Mouse (Mus musculus) heart, adult 2 months (tissue): ENCODE data around the gene Mex3d. TPM values are rescaled to one million over a fixed set of nuclear protein-coding genes. Genes with fewer than 3 reads are reported as not detected.

Experiments
- DNase-seq, 2 experiments: peaks; one replicate each; pipeline ENCODE4 v3.0.0; 2021
- H3K27ac ChIP-seq: fragments of 200-600 bp; 2 replicates; pipeline ENCODE4 v1.8.1; 2022
- H3K27me3 ChIP-seq: fragments of 200-500 bp; 2 replicates; pipeline ENCODE4 v1.6.1; 2012; ENCODE audit warnings: mild to moderate bottlenecking, low read length, inconsistent platforms, mixed read lengths; ENCODE audit not compliant: control insufficient read depth, insufficient read depth
- H3K36me3 ChIP-seq: fragments of 200-500 bp; 2 replicates; pipeline ENCODE4 v1.6.1; 2012; ENCODE audit warnings: low read length, inconsistent platforms; ENCODE audit not compliant: control insufficient read depth, insufficient read depth
- H3K4me1 ChIP-seq: fragments of 200-500 bp; 2 replicates; pipeline ENCODE4 v1.6.1; 2011; ENCODE audit warnings: low read length; ENCODE audit not compliant: control insufficient read depth, insufficient read depth
- H3K4me3 ChIP-seq: fragments of 200-600 bp; 2 replicates; pipeline ENCODE4 v1.8.1; 2022
- H3K79me2 ChIP-seq: fragments of 200-500 bp; replicated peaks from 2 replicates; pipeline ENCODE4 v1.6.1; 2012; ENCODE audit warnings: mild to moderate bottlenecking, inconsistent platforms, low read length, moderate library complexity, mixed read lengths; ENCODE audit not compliant: control insufficient read depth, insufficient read depth
- H3K9ac ChIP-seq: fragments of 200-500 bp; 2 replicates; pipeline ENCODE4 v1.6.1; 2012; ENCODE audit warnings: low read depth, mild to moderate bottlenecking, control low read depth, inconsistent platforms, low read length, mixed read lengths
- CTCF ChIP-seq: fragments of 200-600 bp; IDR thresholded peaks from 2 replicates; pipeline ENCODE4 v1.8.1; 2022; ENCODE audit warnings: antibody characterized with exemption, mild to moderate bottlenecking, moderate library complexity
- EP300 ChIP-seq: fragments of 200-500 bp; IDR thresholded peaks from 2 replicates; pipeline ENCODE4 v1.6.1; 2011; ENCODE audit warnings: low read depth, low read length, control low read depth; ENCODE audit not compliant: insufficient read depth
- POLR2A ChIP-seq: fragments of 200-500 bp; IDR thresholded peaks from 2 replicates; pipeline ENCODE4 v1.6.1; 2011; ENCODE audit warnings: mild to moderate bottlenecking, low read depth, low read length, control low read depth; ENCODE audit not compliant: insufficient read depth
- WGBS: fragments of 180-500 bp; shearing (Covaris S2); methylation state at CpG from one replicate; pipeline ENCODE4 v1.1.7; 2018; 5-methylcytosine and 5-hydroxymethylcytosine counted together
- intact Hi-C: fragments of 180-260 bp; cut with DNase I; formaldehyde crosslinking; loops from one replicate; pipeline ENCODE4 v1.15.1; 2025
- polyA plus RNA-seq: library from polyadenylated mRNA; depleted of rRNA; stranded (reverse); fragments of >200 nt; gene quantifications from 2 replicates; pipeline ENCODE4 v1.2.3, GENCODE M21; 2012
- total RNA-seq, 2 experiments: library from RNA; stranded (reverse); gene quantifications; 2 replicates each; pipeline ENCODE4 v1.2.3; 2021

The Mex3d gene
- total and polyA plus RNA-seq, 3 experiments: 7.3 to 7.9 (median 7.5) TPM

DNA sequence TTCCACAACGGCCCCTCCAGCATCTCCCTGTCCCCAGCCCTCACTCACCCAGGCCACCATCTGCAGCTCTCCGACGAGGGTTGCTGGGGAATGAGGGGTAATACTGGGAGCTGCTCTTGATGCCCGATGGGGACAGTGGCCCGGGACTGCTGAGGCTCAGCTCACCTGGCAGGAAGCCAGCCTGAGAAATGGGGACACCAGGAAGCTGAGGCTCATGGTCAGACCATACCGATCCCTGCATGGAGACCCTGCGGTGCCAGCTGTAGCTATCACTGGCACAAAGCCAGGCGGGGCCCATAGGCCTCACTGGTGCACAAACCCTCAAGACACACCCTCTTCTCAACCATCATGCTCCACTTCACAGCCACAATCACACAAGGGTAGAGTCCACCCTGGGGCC is 32.0 kb upstream of the Mex3d start:
- Histone ChIP-seq H3K27me3 (no peaks in the 10 kb centered on the region), H3K9ac (no peak overlapping the region), H3K4me3 (no peak overlapping the region), H3K27ac (no peak overlapping the region), H3K4me1 (no peaks in the 10 kb centered on the region), H3K79me2 (no peaks in the 10 kb centered on the region), H3K36me3 (no peaks in the 10 kb centered on the region)
- WGBS: 66% methylated on average over 8 of the region's 8 CpGs
- intact Hi-C loops: no loop called here
- DNase-seq: peak in 1 of 2 experiments; percentile 8
- no peak for TF ChIP-seq EP300
- TF ChIP-seq CTCF: no peak
- TF ChIP-seq POLR2A: no peak

DNA sequence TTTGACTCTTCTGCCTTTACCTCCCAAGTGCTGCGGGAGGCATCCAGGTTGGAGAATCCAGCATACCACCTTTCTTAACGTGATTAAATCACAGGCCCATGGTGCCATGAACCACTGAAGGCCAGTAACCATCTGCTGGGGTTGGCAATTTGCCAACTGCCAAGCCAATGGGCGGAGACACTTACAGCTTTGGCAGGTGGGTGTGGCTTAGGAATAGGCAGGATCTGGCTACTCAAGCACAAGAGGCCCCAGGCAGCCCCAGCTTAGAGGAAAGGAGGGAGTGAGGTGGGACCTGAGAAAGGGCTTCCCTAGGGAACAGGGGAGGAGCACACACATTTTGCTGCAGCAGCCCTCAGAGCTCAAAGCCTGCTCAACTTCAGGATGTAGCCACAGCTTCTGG is 30.9 kb upstream of the Mex3d start:
- Histone ChIP-seq H3K27me3 (no peaks in the 10 kb centered on the region), H3K9ac (no peak overlapping the region), H3K36me3 (no peaks in the 10 kb centered on the region), H3K79me2 (no peaks in the 10 kb centered on the region), H3K4me3 (no peak overlapping the region), H3K27ac (no peak overlapping the region), H3K4me1 (no peaks in the 10 kb centered on the region)
- TF ChIP-seq POLR2A (no peak), EP300 (no peak), CTCF (no peak)
- DNase-seq: peak in 1 of 2 experiments; percentile 11
- intact Hi-C loops: no loop called here
- WGBS: 53% methylated on average over 3 of the region's 3 CpGs

DNA sequence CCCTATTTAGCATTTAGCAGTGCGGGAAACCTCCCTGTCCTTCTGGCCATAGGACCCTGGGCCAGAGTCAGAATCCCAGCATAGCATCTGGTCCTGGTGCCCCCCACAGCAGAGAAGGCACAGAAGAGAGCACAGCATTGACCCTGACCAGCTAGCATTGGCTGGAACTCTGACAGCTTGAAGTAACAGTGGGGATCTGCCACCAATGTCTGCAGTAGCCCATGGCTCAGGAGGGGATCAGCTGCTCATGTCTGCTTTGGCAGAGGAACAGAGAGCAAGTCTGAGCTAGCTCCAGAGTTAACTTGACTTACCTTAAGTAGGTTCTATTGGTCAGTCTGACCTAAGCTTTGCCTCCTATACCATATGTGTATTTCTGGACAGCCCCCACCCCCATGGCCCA is 30.4 kb upstream of the Mex3d start:
- H3K27me3 ChIP-seq: no peaks in the 10 kb centered on the region
- no peak overlapping the region for H3K9ac ChIP-seq
- TF ChIP-seq EP300 (no peak), CTCF (no peak), POLR2A (no peak)
- intact Hi-C loops: no loop called here
- H3K79me2 ChIP-seq: no peaks in the 10 kb centered on the region
- no peak overlapping the region for H3K4me3 ChIP-seq
- H3K4me1 ChIP-seq: no peaks in the 10 kb centered on the region
- no peak overlapping the region for H3K27ac ChIP-seq
- 94% methylated on average over 1 of the region's 1 CpGs for WGBS
- no peak for DNase-seq
- no peaks in the 10 kb centered on the region for H3K36me3 ChIP-seq

DNA sequence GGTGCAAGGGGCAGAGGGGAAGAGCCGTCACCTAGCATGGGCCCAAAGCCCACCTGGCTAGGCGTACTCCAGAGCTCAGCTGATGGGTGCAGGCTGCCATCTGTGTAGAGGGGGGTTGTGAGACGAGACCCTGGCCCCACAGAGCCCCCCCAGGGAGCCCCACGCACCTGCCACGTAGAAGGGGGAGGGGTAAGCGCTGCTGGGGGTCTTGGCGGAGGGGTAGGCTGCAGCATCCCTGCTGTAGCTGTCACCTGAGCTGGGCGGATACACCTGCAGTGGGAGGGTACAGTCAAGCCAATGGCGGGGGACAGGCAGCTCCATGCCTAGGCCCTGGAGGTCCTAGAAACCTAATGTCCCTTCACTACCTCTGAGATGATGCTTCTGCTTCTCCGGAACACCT is 29.9 kb upstream of the Mex3d start:
- Histone ChIP-seq H3K4me1 (no peaks in the 10 kb centered on the region), H3K27ac (no peak overlapping the region), H3K36me3 (no peaks in the 10 kb centered on the region), H3K4me3 (no peak overlapping the region), H3K27me3 (no peaks in the 10 kb centered on the region), H3K9ac (no peak overlapping the region), H3K79me2 (no peaks in the 10 kb centered on the region)
- WGBS: 92% methylated on average over 10 of the region's 10 CpGs
- TF ChIP-seq POLR2A: no peak
- intact Hi-C loops: no loop called here
- DNase-seq: no peak

DNA sequence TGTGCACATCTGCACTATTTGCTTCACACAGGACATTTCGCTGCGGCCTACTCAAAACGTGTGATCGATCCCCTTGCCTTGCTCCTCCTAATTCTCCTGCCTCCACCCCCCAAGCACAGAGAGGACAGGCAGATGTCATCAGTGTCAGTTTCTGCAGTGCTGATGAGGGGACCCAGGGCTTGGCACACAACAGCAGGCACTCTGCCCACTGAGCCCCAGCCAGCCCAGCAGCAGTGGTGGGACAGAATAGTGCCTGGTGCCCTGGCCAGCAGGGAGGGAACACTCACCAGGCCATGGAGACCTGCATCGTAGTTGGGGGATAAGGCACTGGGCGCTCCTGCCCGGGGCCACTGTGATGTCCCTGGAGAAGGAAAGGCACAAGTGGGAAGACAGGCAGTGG is 28.1 kb upstream of the Mex3d start:
- no peak overlapping the region for H3K9ac ChIP-seq

DNA sequence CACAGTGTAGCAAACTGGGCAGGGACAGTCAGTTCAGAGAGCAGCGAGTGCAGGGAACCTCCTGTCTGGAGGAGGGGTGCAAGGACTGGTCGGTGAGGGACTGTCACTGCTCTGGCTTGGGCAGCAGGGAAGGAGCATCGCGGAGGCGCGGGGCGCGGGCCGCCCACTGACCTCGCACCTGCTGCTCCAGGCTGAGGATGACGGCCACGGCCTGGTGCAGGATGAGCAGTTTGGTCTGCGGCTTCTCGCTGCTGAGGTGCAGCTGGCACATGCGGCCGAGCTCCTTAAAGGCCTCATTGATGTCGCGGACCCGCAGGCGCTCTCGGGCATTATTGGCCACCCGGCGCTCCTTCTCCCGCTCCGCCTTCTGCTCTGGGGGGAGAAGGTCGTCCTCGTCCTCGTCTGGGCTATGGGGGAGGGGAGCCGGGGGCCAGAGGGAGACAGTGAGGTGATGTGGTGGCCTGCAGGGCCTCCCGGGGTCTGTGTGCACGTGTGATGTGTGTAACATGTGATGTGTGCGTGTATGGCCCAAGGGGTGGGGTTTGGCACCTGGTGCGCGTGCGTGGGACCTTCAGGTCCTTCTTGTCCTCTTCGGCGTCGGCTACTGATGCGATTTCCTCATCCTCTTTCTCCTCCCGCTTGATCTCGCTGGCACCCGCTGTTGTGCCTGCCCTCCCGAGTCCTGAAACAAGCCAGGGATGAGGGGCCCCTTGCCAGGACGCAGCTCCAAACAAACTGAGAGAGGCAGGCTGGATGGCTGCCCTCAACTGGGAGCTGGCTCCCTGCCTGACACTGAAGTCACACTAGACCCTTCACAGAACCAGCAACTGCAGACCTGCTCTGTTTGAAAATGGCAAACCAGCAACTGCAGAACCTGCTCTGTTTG is 25.4 kb upstream of the Mex3d start:
- no peak overlapping the region for H3K9ac ChIP-seq
- no peaks in the 10 kb centered on the region for H3K4me1 ChIP-seq
- no peak overlapping the region for H3K27ac ChIP-seq
- no peaks in the 10 kb centered on the region for H3K79me2 ChIP-seq
- DNase-seq: peak; percentile 73 to 83
- intact Hi-C loops: no loop called here
- WGBS: 76% methylated on average over 44 of the region's 44 CpGs
- no peaks in the 10 kb centered on the region for H3K27me3 ChIP-seq
- TF ChIP-seq EP300 (no peak), CTCF (no peak), POLR2A (no peak)
- H3K4me3 ChIP-seq: no peak overlapping the region
- no peaks in the 10 kb centered on the region for H3K36me3 ChIP-seq

More for the DNA sequence above, 28.1 kb upstream of the Mex3d start:
- no peaks in the 10 kb centered on the region for H3K36me3 ChIP-seq
- no peak for DNase-seq
- H3K27me3 ChIP-seq: no peaks in the 10 kb centered on the region
- no peak overlapping the region for H3K4me3 ChIP-seq
- no peaks in the 10 kb centered on the region for H3K79me2 ChIP-seq
- TF ChIP-seq EP300: no peak
- no peak for TF ChIP-seq POLR2A
- TF ChIP-seq CTCF: no peak
- no peak overlapping the region for H3K27ac ChIP-seq
- WGBS: 86% methylated on average over 7 of the region's 7 CpGs
- intact Hi-C loops: no loop called here
- no peaks in the 10 kb centered on the region for H3K4me1 ChIP-seq
